Mouse (Mus musculus) MEL (cell line): ENCODE data around the gene Aff1. TPM values are rescaled to one million over a fixed set of nuclear protein-coding genes. Genes with fewer than 3 reads are reported as not detected.

ENCODE experiments used
- DNase-seq: peaks from one replicate; pipeline ENCODE4 v3.0.0; 2011; ENCODE audit warnings: low read depth, low spot score
- H3K27ac ChIP-seq: 2 replicates; pipeline ENCODE4 v1.5.1; 2012; ENCODE audit warnings: low read depth, mild to moderate bottlenecking, control low read depth, low read length, moderate library complexity; ENCODE audit not compliant: control insufficient read depth
- H3K27me3 ChIP-seq, 2 experiments: fragments of 150-350 bp in 1 of 2; sonication (generic) in 1 of 2; 2 replicates each; pipeline ENCODE4 v1.6.1; 2012; ENCODE audit warnings: low read length in 2 of 2, mild to moderate bottlenecking in 2 of 2, improper control_type of control experiment in 1 of 2, moderate library complexity in 1 of 2; ENCODE audit not compliant: insufficient read depth in 2 of 2, control insufficient read depth in 1 of 2
- H3K36me3 ChIP-seq, 2 experiments: 2 replicates each; pipeline ENCODE4 v1.6.1; 2012 to 2014; ENCODE audit warnings: low read length in 2 of 2, improper control_type of control experiment in 1 of 2, inconsistent platforms in 1 of 2, mild to moderate bottlenecking in 1 of 2; ENCODE audit not compliant: insufficient read depth in 2 of 2, control insufficient read depth in 1 of 2
- H3K4me1 ChIP-seq, 2 experiments: fragments of 150-350 bp in 1 of 2; sonication (generic) in 1 of 2; 2 replicates each; pipeline ENCODE4 v1.6.1; 2012; ENCODE audit warnings: low read length in 2 of 2, improper control_type of control experiment in 1 of 2, mild to moderate bottlenecking in 1 of 2; ENCODE audit not compliant: insufficient read depth in 2 of 2, control insufficient read depth in 1 of 2
- H3K4me3 ChIP-seq, 2 experiments: fragments of 150-350 bp in 1 of 2; sonication (generic) in 1 of 2; 2 replicates each; pipeline ENCODE4 v1.5.1; 2012; ENCODE audit warnings: low read depth in 2 of 2, low read length in 2 of 2, mild to moderate bottlenecking in 2 of 2, moderate library complexity in 2 of 2, control low read depth in 1 of 2, improper control_type of control experiment in 1 of 2; ENCODE audit not compliant: control insufficient read depth in 1 of 2, insufficient read depth in 1 of 2
- H3K79me2 ChIP-seq: 2 replicates; pipeline ENCODE4 v1.6.1; 2012; ENCODE audit warnings: mild to moderate bottlenecking, low read length, moderate library complexity; ENCODE audit not compliant: control insufficient read depth, poor library complexity, insufficient read depth
- H3K9ac ChIP-seq: 2 replicates; pipeline ENCODE4 v1.6.1; 2012; ENCODE audit warnings: low read depth, mild to moderate bottlenecking, control low read depth, low read length, moderate library complexity; ENCODE audit not compliant: control insufficient read depth, poor library complexity, severe bottlenecking
- H3K9me3 ChIP-seq: fragments of 150-350 bp; sonication (generic); replicated peaks from 2 replicates; pipeline ENCODE4 v1.6.1; 2012; ENCODE audit warnings: mild to moderate bottlenecking, low read length, improper control_type of control experiment, moderate library complexity; ENCODE audit not compliant: insufficient read depth
- BHLHE40 ChIP-seq: IDR thresholded peaks from 2 replicates; pipeline ENCODE4 v1.6.1; 2012; ENCODE audit warnings: low read depth, mild to moderate bottlenecking, inconsistent platforms, low read length, improper control_type of control experiment, borderline replicate concordance
- CHD2 ChIP-seq: IDR thresholded peaks from 2 replicates; pipeline ENCODE4 v1.6.1; 2011; ENCODE audit warnings: low read length, improper control_type of control experiment
- EP300 ChIP-seq, 2 experiments: IDR thresholded peaks; 2 replicates each; pipeline ENCODE4 v1.6.1; 2011; ENCODE audit warnings: improper control_type of control experiment in 2 of 2, low read length in 2 of 2, low read depth in 1 of 2, mild to moderate bottlenecking in 1 of 2
- GABPA ChIP-seq: IDR thresholded peaks from 2 replicates; pipeline ENCODE4 v1.6.1; 2012; ENCODE audit warnings: low read depth, mild to moderate bottlenecking, inconsistent platforms, low read length, improper control_type of control experiment, moderate library complexity
- GATA1 ChIP-seq: IDR thresholded peaks from 2 replicates; pipeline ENCODE4 v1.6.1; 2011; ENCODE audit warnings: low read depth, low read length, improper control_type of control experiment
- MAZ ChIP-seq: IDR thresholded peaks from 2 replicates; pipeline ENCODE4 v1.6.1; 2012; ENCODE audit warnings: low read depth, mild to moderate bottlenecking, inconsistent platforms, low read length, improper control_type of control experiment
- MXI1 ChIP-seq: IDR thresholded peaks from 2 replicates; pipeline ENCODE4 v1.6.1; 2011; ENCODE audit warnings: mild to moderate bottlenecking, low read depth, low read length, improper control_type of control experiment
- MYC ChIP-seq: IDR thresholded peaks from 2 replicates; pipeline ENCODE4 v1.6.1; 2011; ENCODE audit warnings: low read depth, mild to moderate bottlenecking, low read length, improper control_type of control experiment, moderate library complexity
- NELFE ChIP-seq: IDR thresholded peaks from 2 replicates; pipeline ENCODE4 v1.6.1; 2011; ENCODE audit warnings: low read depth, low read length, improper control_type of control experiment
- NRF1 ChIP-seq: IDR thresholded peaks from 2 replicates; pipeline ENCODE4 v1.6.1; 2014; ENCODE audit warnings: low read depth, mild to moderate bottlenecking, inconsistent platforms, low read length, improper control_type of control experiment, moderate library complexity; ENCODE audit not compliant: poor library complexity, insufficient read depth, severe bottlenecking
- POLR2A ChIP-seq, 2 experiments: IDR thresholded peaks; 2 replicates each; pipeline ENCODE4 v1.6.1; 2011 to 2012; ENCODE audit warnings: low read length in 2 of 2, mild to moderate bottlenecking in 2 of 2, control low read depth in 1 of 2, improper control_type of control experiment in 1 of 2, low read depth in 1 of 2, moderate library complexity in 1 of 2; ENCODE audit not compliant: control insufficient read depth in 1 of 2, insufficient read depth in 1 of 2, poor library complexity in 1 of 2
- POLR2AphosphoS2 ChIP-seq: IDR thresholded peaks from 2 replicates; pipeline ENCODE4 v1.6.1; 2011; ENCODE audit warnings: low read length, improper control_type of control experiment
- RAD21 ChIP-seq: IDR thresholded peaks from 2 replicates; pipeline ENCODE4 v1.6.1; 2011; ENCODE audit warnings: mild to moderate bottlenecking, low read depth, low read length, improper control_type of control experiment
- RCOR1 ChIP-seq: IDR thresholded peaks from 2 replicates; pipeline ENCODE4 v1.6.1; 2012; ENCODE audit warnings: low read depth, mild to moderate bottlenecking, inconsistent platforms, low read length, improper control_type of control experiment
- UBTF ChIP-seq: IDR thresholded peaks from 2 replicates; pipeline ENCODE4 v1.6.1; 2012; ENCODE audit warnings: low read depth, mild to moderate bottlenecking, inconsistent platforms, low read length, improper control_type of control experiment, moderate library complexity, borderline replicate concordance; ENCODE audit not compliant: insufficient read depth
- USF1 ChIP-seq: IDR thresholded peaks from 2 replicates; pipeline ENCODE4 v1.6.1; 2014; ENCODE audit warnings: low read depth, mild to moderate bottlenecking, inconsistent platforms, low read length, improper control_type of control experiment, moderate library complexity
- USF2 ChIP-seq, 2 experiments: IDR thresholded peaks; 2 replicates each; pipeline ENCODE4 v1.6.1; 2011 to 2012; ENCODE audit warnings: improper control_type of control experiment in 2 of 2, low read length in 2 of 2, borderline replicate concordance in 1 of 2, inconsistent platforms in 1 of 2, low read depth in 1 of 2, mild to moderate bottlenecking in 1 of 2; ENCODE audit not compliant: insufficient read depth in 1 of 2
- ZKSCAN1 ChIP-seq: IDR thresholded peaks from 2 replicates; pipeline ENCODE4 v1.6.1; 2012; ENCODE audit warnings: low read depth, mild to moderate bottlenecking, inconsistent platforms, low read length, improper control_type of control experiment, moderate library complexity
- ZNF384 ChIP-seq: IDR thresholded peaks from 2 replicates; pipeline ENCODE4 v1.6.1; 2012; ENCODE audit warnings: low read depth, mild to moderate bottlenecking, inconsistent platforms, low read length, improper control_type of control experiment
- polyA plus RNA-seq, 2 experiments: library from polyadenylated mRNA; stranded (reverse) in 1 of 2; unstranded in 1 of 2; fragments of >175 nt in 1 of 2; fragments of >200 nt in 1 of 2; gene quantifications; 2 replicates each; pipeline versions ENCODE4 v1.2.1 to v1.2.4; 2012; ENCODE audit warnings: low replicate concordance in 2 of 2, low read depth in 1 of 2; ENCODE audit not compliant: insufficient read length in 2 of 2, insufficient read depth in 1 of 2, missing spikeins in 1 of 2
- total RNA-seq: library from RNA; depleted of rRNA; stranded (reverse); fragments of 300-350 nt; gene quantifications from 2 replicates; pipeline ENCODE4 v1.2.3, GENCODE M21; 2012

Gene Aff1
- total and polyA plus RNA-seq, 3 experiments = 5.4 to 13.4 TPM; not detected in 1

GRCm38 (mm10) chr5:103671858-103672257 lies 20.3 kb upstream of the Aff1 start:
- Histone ChIP-seq H3K9me3 (no peaks in the 10 kb centered on the region), H3K27me3 (peaks cover 5% of the 10 kb centered on the region in 2 experiments), H3K79me2 (no peaks in the 10 kb centered on the region), H3K4me3 (no peak overlapping the region), H3K36me3 (no peaks in the 10 kb centered on the region), H3K27ac (no peak overlapping the region), H3K4me1 (no peaks in the 10 kb centered on the region), H3K9ac (no peak overlapping the region)
- no peak for TF ChIP-seq UBTF
- TF ChIP-seq ZKSCAN1 = no peak
- TF ChIP-seq MAZ = no peak
- no peak for TF ChIP-seq USF1
- no peak for TF ChIP-seq EP300 (IDR thresholded peaks at IDR 0.05; ENCODE audit: low read depth in 1 of 2, low read length in 2 of 2)
- no peak for TF ChIP-seq POLR2A (IDR thresholded peaks at IDR 0.05; ENCODE audit: control insufficient read depth in 1 of 2, insufficient read depth in 1 of 2, low read depth in 1 of 2, low read length in 2 of 2, poor library complexity in 1 of 2)
- no peak for TF ChIP-seq USF2 (IDR thresholded peaks at IDR 0.05; ENCODE audit: borderline replicate concordance in 1 of 2, insufficient read depth in 1 of 2, low read depth in 1 of 2, low read length in 2 of 2)
- TF ChIP-seq NELFE = no peak
- TF ChIP-seq POLR2AphosphoS2 = no peak
- no peak for TF ChIP-seq MYC
- no peak for TF ChIP-seq RAD21
- TF ChIP-seq GATA1 = no peak
- DNase-seq = no peak

GRCm38 (mm10) chr5:103673611-103674010 lies 18.6 kb upstream of the Aff1 start:
- Histone ChIP-seq H3K4me1 (no peaks in the 10 kb centered on the region), H3K4me3 (no peak overlapping the region), H3K79me2 (no peaks in the 10 kb centered on the region), H3K36me3 (no peaks in the 10 kb centered on the region), H3K27me3 (peaks cover 3 to 5% of the 10 kb centered on the region in 2 experiments; a peak in 3 of 4 replicates), H3K27ac (no peak overlapping the region), H3K9ac (no peak overlapping the region), H3K9me3 (no peaks in the 10 kb centered on the region)
- TF ChIP-seq POLR2A (IDR thresholded peaks at IDR 0.05; ENCODE audit: control insufficient read depth in 1 of 2, insufficient read depth in 1 of 2, low read depth in 1 of 2, low read length in 2 of 2, poor library complexity in 1 of 2) (no peak), USF2 (IDR thresholded peaks at IDR 0.05; ENCODE audit: borderline replicate concordance in 1 of 2, insufficient read depth in 1 of 2, low read depth in 1 of 2, low read length in 2 of 2) (no peak), NELFE (no peak), RCOR1 (no peak), ZNF384 (no peak), MYC (no peak), BHLHE40 (no peak), NRF1 (no peak), ZKSCAN1 (no peak), GABPA (no peak), USF1 (no peak), CHD2 (no peak), MXI1 (no peak), RAD21 (no peak), GATA1 (no peak)
- no peak for DNase-seq
